Mouse (Mus musculus): ENCODE data around the gene Fscn2.
A peak's percentile ranks its signal among the peaks of the same experiment; 100 is the strongest.

The Fscn2 gene

GRCm38 (mm10) chr11:120360062-120360461, 1.3 kb upstream of the Fscn2 start:
- no peak for DNase-seq (ENCODE audit: low spot score)

GRCm38 (mm10) chr11:120360755-120361154, 579 bp upstream of the Fscn2 start:
- DNase-seq (ENCODE audit: low spot score) = no peak

DNA sequence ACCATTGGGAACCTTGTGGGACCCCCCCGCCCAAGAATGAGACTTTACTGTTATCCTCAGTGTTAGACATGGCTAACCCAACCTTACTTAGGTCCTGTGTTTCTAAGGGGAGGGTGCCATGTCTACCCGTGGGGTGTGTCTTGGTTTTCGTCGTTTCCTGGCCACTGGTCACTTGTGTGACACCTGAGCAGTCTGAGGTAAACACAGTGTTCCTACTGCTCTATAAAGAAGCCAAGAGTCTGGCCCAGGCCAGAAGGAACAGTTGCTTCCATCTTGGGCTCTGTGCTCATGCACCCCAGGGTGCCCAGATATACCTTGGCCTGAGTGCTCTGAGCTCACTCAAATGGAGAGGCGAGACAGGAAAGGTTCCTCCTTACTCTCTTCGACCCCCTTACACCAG, 1.6 kb downstream of the Fscn2 start:
- no peak for DNase-seq (ENCODE audit: low spot score)

GRCm38 (mm10) chr11:120366443-120367027, 5.2 kb downstream of the Fscn2 start:
- no peak for DNase-seq (ENCODE audit: low spot score)

GRCm38 (mm10) chr11:120369656-120370055, 8.3 kb downstream of the Fscn2 start:
- DNase-seq (ENCODE audit: low spot score) = no peak

DNA sequence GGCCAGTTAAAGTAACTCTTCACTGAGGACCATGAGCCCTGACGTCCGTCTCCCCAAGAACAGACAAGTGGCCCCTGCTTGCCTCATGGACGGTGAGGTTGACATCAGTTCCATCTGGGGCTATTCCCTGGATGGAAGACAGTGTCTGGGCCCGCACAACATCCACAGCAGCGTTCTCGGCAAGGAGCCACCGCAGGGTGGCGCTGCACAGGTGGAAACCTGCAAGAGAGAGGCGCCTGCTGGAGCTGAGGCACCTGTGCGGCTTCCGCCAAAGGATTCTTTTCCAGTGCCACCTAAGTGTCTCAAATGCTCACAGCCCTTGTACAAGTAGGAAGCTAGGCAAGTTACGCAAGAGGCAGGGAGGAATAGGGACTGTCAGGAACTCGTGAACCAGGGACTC, 11.7 kb downstream of the Fscn2 start:
- no peak for DNase-seq (ENCODE audit: low spot score)

GRCm38 (mm10) chr11:120373820-120374586, 12.7 kb downstream of the Fscn2 start:
- no peak for DNase-seq (ENCODE audit: low spot score)

DNA sequence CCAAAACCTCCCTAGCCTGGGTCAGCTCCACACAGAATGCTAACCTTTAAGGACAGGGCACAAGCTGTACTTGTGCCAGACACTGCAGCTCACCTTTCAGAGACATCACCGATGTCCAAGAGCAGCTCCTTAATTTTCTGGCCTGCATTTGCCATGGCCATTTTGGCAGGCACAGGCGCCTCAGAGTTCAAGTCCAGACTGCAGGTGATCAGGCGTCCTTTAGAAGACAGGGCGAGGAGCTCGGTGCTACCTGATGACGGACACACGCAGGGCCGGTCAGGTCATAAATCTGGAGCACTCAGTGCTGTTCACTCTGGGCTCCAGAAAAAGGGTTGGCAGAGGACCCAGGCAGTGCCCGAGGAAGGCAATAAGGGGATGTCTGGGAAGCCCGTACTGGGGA, 14.0 kb downstream of the Fscn2 start:
- no peak for DNase-seq (ENCODE audit: low spot score)

DNA sequence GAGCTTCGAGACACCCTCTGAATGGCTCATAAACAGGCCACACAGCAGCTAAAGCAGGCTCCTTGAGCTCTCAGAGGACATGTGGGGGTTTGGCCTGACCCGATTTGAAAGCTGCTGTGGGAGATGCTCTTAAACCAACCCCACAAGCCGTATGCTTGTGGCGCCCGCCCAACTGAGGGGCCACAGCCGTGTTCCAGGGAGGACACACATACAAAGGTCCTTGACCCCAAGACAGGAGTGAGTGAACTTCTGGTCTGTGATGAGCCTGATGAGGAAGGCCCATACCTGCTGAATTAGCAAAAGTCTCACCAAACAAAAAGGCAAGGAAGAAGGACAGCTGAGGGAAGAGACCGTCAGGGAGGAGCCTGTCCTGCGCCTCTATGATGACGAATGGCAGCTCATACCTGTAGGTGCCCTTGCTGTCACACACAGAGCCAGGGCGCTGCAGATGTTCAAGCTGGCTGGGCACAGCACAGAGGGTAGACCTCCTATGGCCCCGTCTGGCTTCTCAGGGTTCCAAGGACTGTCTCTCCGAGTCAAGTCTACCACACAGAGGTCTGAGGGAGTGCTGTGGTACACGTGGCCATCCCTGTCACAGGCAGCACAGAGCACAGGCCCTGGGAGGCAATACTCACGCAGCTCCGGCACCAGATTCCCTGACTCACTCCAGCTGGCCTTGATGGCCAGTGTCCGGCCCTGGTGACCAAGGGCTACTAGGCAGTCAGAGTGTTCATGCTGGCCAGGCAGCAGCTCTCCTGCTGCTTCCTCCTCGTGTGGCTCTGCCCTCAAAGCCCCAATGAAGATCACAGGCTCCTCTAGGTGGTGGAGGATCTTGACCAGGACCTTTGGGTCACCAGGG, 15.2 kb downstream of the Fscn2 start:
- DNase-seq (ENCODE audit: low spot score) = no peak

DNA sequence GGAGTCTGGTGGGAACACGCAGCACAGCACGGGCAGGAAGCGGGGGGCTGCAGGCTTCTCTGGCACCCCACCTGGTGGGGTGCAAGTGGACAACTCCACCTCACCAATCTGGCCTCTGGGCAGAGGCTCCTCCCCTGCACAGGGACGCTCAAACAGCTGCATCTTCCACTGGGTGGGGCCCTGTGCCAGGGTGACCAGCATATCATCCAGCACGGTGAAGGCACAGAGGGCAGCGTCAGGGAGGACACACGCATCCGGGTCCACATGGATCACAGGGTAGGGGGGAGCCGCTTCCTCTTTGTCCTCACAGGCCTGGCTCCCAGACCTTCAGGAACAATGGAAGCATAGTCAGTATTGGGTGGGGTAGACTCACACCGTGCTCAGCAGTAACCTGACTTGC, 16.0 kb downstream of the Fscn2 start:
- DNase-seq (ENCODE audit: low spot score) = no peak

- DNase-seq (ENCODE audit: low spot score) = peak; percentile 69
Measured at GRCm38 (mm10) chr11:120378031-120378610, 16.8 kb downstream of the Fscn2 start.

GRCm38 (mm10) chr11:120378611-120379540, 17.5 kb downstream of the Fscn2 start, which contains the start of gene Faap100:
TSS of gene Faap100 (minus strand) at chr11:120378764.
- peak; percentile 89 for DNase-seq (ENCODE audit: low spot score)

- no peak for DNase-seq (ENCODE audit: low spot score)
Measured at GRCm38 (mm10) chr11:120380271-120380670, 18.9 kb downstream of the Fscn2 start.

- no peak for DNase-seq (ENCODE audit: low spot score)
Measured at GRCm38 (mm10) chr11:120381157-120381556, 19.8 kb downstream of the Fscn2 start.

- no peak for DNase-seq (ENCODE audit: low spot score)
Measured at GRCm38 (mm10) chr11:120382509-120382908, 21.2 kb downstream of the Fscn2 start.

- DNase-seq (ENCODE audit: low spot score) = no peak
Measured at GRCm38 (mm10) chr11:120386632-120387031, 25.3 kb downstream of the Fscn2 start.

GRCm38 (mm10) chr11:120387157-120387556, 25.8 kb downstream of the Fscn2 start:
- DNase-seq (ENCODE audit: low spot score) = no peak

- no peak for DNase-seq (ENCODE audit: low spot score)
Measured at GRCm38 (mm10) chr11:120388580-120388979, 27.2 kb downstream of the Fscn2 start.

DNA sequence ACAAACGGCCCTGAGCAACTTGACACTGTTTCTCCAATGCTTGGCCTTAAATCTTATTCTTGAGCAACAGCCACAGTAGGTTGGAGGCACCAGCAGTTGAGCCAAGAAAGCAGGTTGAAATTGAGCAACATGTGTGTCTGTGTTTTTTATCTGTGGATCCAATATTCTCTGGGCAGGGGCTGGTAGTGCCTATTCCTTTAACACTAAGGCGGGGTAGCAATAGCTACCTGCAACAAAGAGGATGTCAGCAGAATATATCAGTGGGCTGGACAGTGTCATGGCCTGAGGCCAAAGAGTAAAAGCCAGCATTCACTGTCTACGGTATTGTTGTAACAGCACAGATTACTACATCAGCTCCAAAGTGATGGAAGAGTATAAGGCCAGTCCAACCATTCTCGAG, 34.3 kb downstream of the Fscn2 start:
- no peak for DNase-seq (ENCODE audit: low spot score)

GRCm38 (mm10) chr11:120397602-120398001, 36.3 kb downstream of the Fscn2 start:
- DNase-seq (ENCODE audit: low spot score) = no peak

DNA sequence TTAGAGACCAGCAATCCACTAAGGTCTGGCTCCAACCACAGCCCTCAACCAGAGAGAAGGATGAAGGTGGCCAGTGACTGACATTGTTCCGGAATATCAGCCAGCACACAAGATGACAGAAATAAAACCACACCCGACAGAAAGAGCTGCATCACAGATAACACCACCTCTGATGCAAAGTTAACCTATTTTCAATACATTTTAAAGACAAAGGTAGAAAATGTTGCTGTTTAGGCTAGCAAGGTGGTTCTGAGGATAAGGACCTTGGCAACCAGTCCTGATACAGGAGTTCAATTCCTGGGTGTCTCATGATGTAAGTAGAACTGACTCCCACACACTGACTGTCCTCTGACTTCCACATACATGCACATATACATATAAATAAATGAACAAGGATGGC, 38.0 kb downstream of the Fscn2 start:
- no peak for DNase-seq (ENCODE audit: low spot score)

Data from testis, postnatal 14 days (tissue).